Mouse (Mus musculus) bone marrow macrophage, adult 2 months (primary cell): ENCODE data around the gene Cisd3.

Experiments used
- CTCF ChIP-seq: IDR thresholded peaks from 2 replicates; pipeline ENCODE4 v1.5.1; 2012; ENCODE audit warnings: low read depth, mild to moderate bottlenecking, low read length, moderate library complexity
- POLR2A ChIP-seq: IDR thresholded peaks from 2 replicates; pipeline ENCODE4 v1.6.1; 2012; ENCODE audit warnings: mild to moderate bottlenecking, low read depth, low read length, borderline replicate concordance

- TF ChIP-seq POLR2A (no peak), CTCF (no peak)
Measured at GRCm38 (mm10) chr11:97716021-97716420, 30.4 kb downstream of the Cisd3 start.
